Mouse (Mus musculus) small intestine, adult 2 months (tissue): ENCODE results near the gene Dph3.

Experiments used
- CTCF ChIP-seq: fragments of 200-500 bp; IDR thresholded peaks from 2 replicates; pipeline ENCODE4 v1.5.1; 2012; ENCODE audit warnings: low read depth, mild to moderate bottlenecking, control low read depth, inconsistent platforms, low read length, moderate library complexity, mixed read lengths; ENCODE audit not compliant: insufficient replicate concordance, insufficient read length; ENCODE audit errors: extremely low read depth
- POLR2A ChIP-seq: fragments of 200-500 bp; IDR thresholded peaks from 2 replicates; pipeline ENCODE4 v1.6.1; 2012; ENCODE audit warnings: low read depth, mild to moderate bottlenecking, control low read depth, inconsistent platforms, low read length, moderate library complexity

- no peak for TF ChIP-seq POLR2A
- TF ChIP-seq CTCF, result no peak
These were observed 35.7 kb upstream of the Dph3 start for GRCm38 (mm10) chr14:32120940-32121919.
